50 mouse cellular contexts compared by ENCODE assay signal in genomic region chr6:43280481-43280880, GRCm38 (mm10). TPM values are rescaled to one million over a fixed set of nuclear protein-coding genes. Genes with fewer than 3 reads are reported as not detected.
"Had no signal": no experiment of that assay in that cellular context is flagged by ENCODE, and none has a peak within 500 bp of the region (broad histone marks: within the 10 kb centered on the region; RNA-seq: fewer than 3 reads in every experiment).

No protein-coding gene starts in this region.

- H3K4me3 ChIP-seq: heart, embryonic 12.5 days; heart, embryonic 13.5 days; heart, embryonic 15.5 days; hindbrain, embryonic 10.5 days; hindbrain, embryonic 12.5 days; hindbrain, embryonic 13.5 days; hindbrain, embryonic 15.5 days; intestine, embryonic 15.5 days; kidney, embryonic 15.5 days; layer of hippocampus, adult 2 months; left cerebral cortex, adult 2 months had no signal

- H3K36me3 ChIP-seq: hindbrain, embryonic 10.5 days; hindbrain, embryonic 12.5 days; hindbrain, embryonic 13.5 days; hindbrain, embryonic 15.5 days had no signal

- H3K9me3 ChIP-seq: heart, embryonic 12.5 days; heart, embryonic 13.5 days; heart, embryonic 15.5 days; hindbrain, embryonic 10.5 days; hindbrain, embryonic 12.5 days; hindbrain, embryonic 13.5 days; hindbrain, embryonic 15.5 days; intestine, embryonic 15.5 days; kidney, embryonic 15.5 days had no signal

- H3K27ac ChIP-seq: heart, embryonic 13.5 days; heart, embryonic 15.5 days; hindbrain, embryonic 10.5 days; hindbrain, embryonic 12.5 days; hindbrain, embryonic 13.5 days; hindbrain, embryonic 14.5 days; hindbrain, embryonic 15.5 days; hindbrain, postnatal 0 days; intestine, embryonic 15.5 days; kidney, embryonic 15.5 days; kidney, postnatal 0 days; layer of hippocampus, adult 2 months; left cerebral cortex, adult 2 months had no signal

- H3K4me1 ChIP-seq: heart, embryonic 12.5 days; heart, embryonic 13.5 days; heart, embryonic 15.5 days; hindbrain, embryonic 10.5 days; hindbrain, embryonic 12.5 days; hindbrain, embryonic 13.5 days; hindbrain, embryonic 15.5 days; intestine, embryonic 15.5 days; kidney, embryonic 15.5 days had no signal

- H3K27me3 ChIP-seq: heart, embryonic 12.5 days; heart, embryonic 13.5 days; heart, embryonic 15.5 days; hindbrain, embryonic 12.5 days; hindbrain, embryonic 13.5 days; hindbrain, embryonic 15.5 days; intestine, embryonic 15.5 days; kidney, embryonic 15.5 days had no signal

- DNase-seq: heart, postnatal 10 days; heart, postnatal 36 days; kidney, adult 11 months; kidney, adult 18-20 months; kidney, adult 2 months; kidney, adult 8-10 months; kidney, adult 9 months; kidney, postnatal 10 days; kidney, postnatal 14 days; kidney, postnatal 25 days; kidney, postnatal 36 days; kidney, postnatal 4 days; layer of hippocampus, adult 9-11 months; layer of hippocampus, postnatal 36 days had no signal

RNA-seq across cellular contexts. Expression of gene Nobox, which starts 28.9 kb away (rescaled TPM):
- total RNA-seq: heart, postnatal 10 days; heart, postnatal 25 days; heart, postnatal 36 days; hematopoietic stem cell, adult 5-6 weeks; hindbrain, postnatal 0 days; layer of hippocampus, adult 18-20 months; layer of hippocampus, adult 2 months; layer of hippocampus, adult 8-10 months; layer of hippocampus, postnatal 10 days; layer of hippocampus, postnatal 14 days; layer of hippocampus, postnatal 25 days; layer of hippocampus, postnatal 36 days; left cerebral cortex, adult 18-20 months; left cerebral cortex, adult 2 months; left cerebral cortex, adult 8-10 months had no signal
- polyA plus RNA-seq: heart, embryonic 11.5 days; heart, embryonic 12.5 days; heart, embryonic 13.5 days; heart, embryonic 15.5 days; heart, postnatal 0 days; hindbrain, embryonic 10.5 days; hindbrain, embryonic 11.5 days; hindbrain, embryonic 12.5 days; hindbrain, embryonic 13.5 days; hindbrain, embryonic 14.5 days; hindbrain, embryonic 15.5 days; hindbrain, embryonic 16.5 days; hindbrain, postnatal 0 days; inflammation-experienced regulatory T-cells, adult 6 months; intestine, embryonic 14.5 days; intestine, embryonic 15.5 days; intestine, embryonic 16.5 days; intestine, postnatal 0 days; kidney, embryonic 14.5 days; kidney, embryonic 15.5 days; kidney, postnatal 0 days; large intestine, adult 2 months had no signal

RNA-seq across cellular contexts. Expression of gene Olfr47, which starts 49.2 kb away (rescaled TPM):
- total RNA-seq: heart, postnatal 10 days; heart, postnatal 25 days; heart, postnatal 36 days; hematopoietic stem cell, adult 5-6 weeks; hindbrain, postnatal 0 days; layer of hippocampus, adult 18-20 months; layer of hippocampus, adult 2 months; layer of hippocampus, adult 8-10 months; layer of hippocampus, postnatal 10 days; layer of hippocampus, postnatal 14 days; layer of hippocampus, postnatal 25 days; layer of hippocampus, postnatal 36 days; left cerebral cortex, adult 18-20 months; left cerebral cortex, adult 2 months; left cerebral cortex, adult 8-10 months had no signal
- polyA plus RNA-seq: heart, embryonic 11.5 days; heart, embryonic 12.5 days; heart, embryonic 13.5 days; heart, embryonic 14.5 days; heart, embryonic 15.5 days; heart, embryonic 16.5 days; heart, postnatal 0 days; hindbrain, embryonic 10.5 days; hindbrain, embryonic 11.5 days; hindbrain, embryonic 12.5 days; hindbrain, embryonic 13.5 days; hindbrain, embryonic 14.5 days; hindbrain, embryonic 15.5 days; hindbrain, embryonic 16.5 days; hindbrain, postnatal 0 days; inflammation-experienced regulatory T-cells, adult 6 months; intestine, embryonic 14.5 days; intestine, embryonic 15.5 days; intestine, embryonic 16.5 days; intestine, postnatal 0 days; kidney, adult 2 months; kidney, embryonic 14.5 days; kidney, embryonic 15.5 days; kidney, embryonic 16.5 days; kidney, postnatal 0 days; large intestine, adult 2 months had no signal
